Mouse (Mus musculus): ENCODE measurements at regions not wholly inside any gene's neighbourhood (a gene's known extent, or its start where the extent isn't known, plus 50 kb on each side); places are given as distances from the start of the nearest gene placed in this dataset.
A peak's percentile ranks its signal among the peaks of the same experiment; 100 is the strongest.

GRCm38 (mm10) chr1:45575131-45575530, 72.0 kb upstream of the Col5a2 start:
- H3K4me2 ChIP-seq (ENCODE audit: low read depth, low read length) = no peak overlapping the region
- 32% methylated on average over 3 of the region's 3 CpGs for WGBS
- no peak for ATAC-seq (ENCODE audit: low read depth)
- no peak overlapping the region for H3K27ac ChIP-seq (replicated peaks; ENCODE audit: low read depth, low read length)
- no peaks in the 10 kb centered on the region for H3K4me1 ChIP-seq (ENCODE audit: control insufficient read depth, insufficient read depth, low read length)
- H3K27me3 ChIP-seq (replicated peaks; ENCODE audit: control insufficient read depth, insufficient read depth, low read length) = no peaks in the 10 kb centered on the region
- no peak overlapping the region for H3K4me3 ChIP-seq (ENCODE audit: low read depth, low read length)
- no peak for DNase-seq (ENCODE audit: low spot score)
- no peaks in the 10 kb centered on the region for H3K36me3 ChIP-seq (ENCODE audit: control insufficient read depth, insufficient read depth, low read length)
- H3K9ac ChIP-seq (ENCODE audit: low read depth, low read length) = no peak overlapping the region
- H3K9me3 ChIP-seq (ENCODE audit: control insufficient read depth, low read length) = no peaks in the 10 kb centered on the region

DNA sequence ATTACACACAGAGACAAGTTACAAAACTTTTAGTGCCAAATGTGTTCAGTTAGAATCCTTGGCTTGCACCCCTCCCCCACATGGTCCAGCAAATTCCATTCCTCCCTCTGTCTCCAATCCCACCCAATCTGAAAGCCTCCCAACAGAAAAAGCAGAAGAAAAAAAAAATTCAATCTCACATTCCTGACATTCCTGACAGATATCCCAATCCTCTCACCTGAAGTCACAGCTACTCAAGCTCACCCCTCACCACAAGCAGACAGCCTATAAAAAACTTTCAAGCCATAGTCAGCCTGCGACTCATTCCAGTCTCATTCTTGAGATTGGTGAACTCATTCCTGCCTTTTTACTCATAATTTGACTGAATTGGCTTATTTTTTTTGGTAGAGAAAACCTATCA, 77.4 kb upstream of the Col5a2 start:
- no peaks in the 10 kb centered on the region for H3K4me1 ChIP-seq (ENCODE audit: control insufficient read depth, insufficient read depth, low read length)
- DNase-seq (ENCODE audit: low spot score) (no peak), ATAC-seq (ENCODE audit: low read depth) (no peak)
- no peaks in the 10 kb centered on the region for H3K36me3 ChIP-seq (ENCODE audit: control insufficient read depth, insufficient read depth, low read length)
- H3K4me3 ChIP-seq (ENCODE audit: low read depth, low read length) = no peak overlapping the region
- no peak overlapping the region for H3K27ac ChIP-seq (replicated peaks; ENCODE audit: low read depth, low read length)
- 59% methylated on average over 1 of the region's 1 CpGs for WGBS
- no peak overlapping the region for H3K9ac ChIP-seq (ENCODE audit: low read depth, low read length)
- no peak overlapping the region for H3K4me2 ChIP-seq (ENCODE audit: low read depth, low read length)
- no peaks in the 10 kb centered on the region for H3K27me3 ChIP-seq (replicated peaks; ENCODE audit: control insufficient read depth, insufficient read depth, low read length)
- H3K9me3 ChIP-seq (ENCODE audit: control insufficient read depth, low read length) = no peaks in the 10 kb centered on the region

GRCm38 (mm10) chr1:45587351-45588025, 84.4 kb upstream of the Col5a2 start:
- no peak overlapping the region for H3K27ac ChIP-seq (replicated peaks; ENCODE audit: low read depth, low read length)
- 73% methylated on average over 9 of the region's 9 CpGs for WGBS
- H3K4me3 ChIP-seq (ENCODE audit: low read depth, low read length) = no peak overlapping the region
- H3K27me3 ChIP-seq (replicated peaks; ENCODE audit: control insufficient read depth, insufficient read depth, low read length) = no peaks in the 10 kb centered on the region
- no peaks in the 10 kb centered on the region for H3K36me3 ChIP-seq (ENCODE audit: control insufficient read depth, insufficient read depth, low read length)
- DNase-seq (ENCODE audit: low spot score) = no peak
- no peak overlapping the region for H3K9ac ChIP-seq (ENCODE audit: low read depth, low read length)
- ATAC-seq (ENCODE audit: low read depth) = no peak
- no peak overlapping the region for H3K4me2 ChIP-seq (ENCODE audit: low read depth, low read length)
- H3K9me3 ChIP-seq (ENCODE audit: control insufficient read depth, low read length) = no peaks in the 10 kb centered on the region
- no peaks in the 10 kb centered on the region for H3K4me1 ChIP-seq (ENCODE audit: control insufficient read depth, insufficient read depth, low read length)

DNA sequence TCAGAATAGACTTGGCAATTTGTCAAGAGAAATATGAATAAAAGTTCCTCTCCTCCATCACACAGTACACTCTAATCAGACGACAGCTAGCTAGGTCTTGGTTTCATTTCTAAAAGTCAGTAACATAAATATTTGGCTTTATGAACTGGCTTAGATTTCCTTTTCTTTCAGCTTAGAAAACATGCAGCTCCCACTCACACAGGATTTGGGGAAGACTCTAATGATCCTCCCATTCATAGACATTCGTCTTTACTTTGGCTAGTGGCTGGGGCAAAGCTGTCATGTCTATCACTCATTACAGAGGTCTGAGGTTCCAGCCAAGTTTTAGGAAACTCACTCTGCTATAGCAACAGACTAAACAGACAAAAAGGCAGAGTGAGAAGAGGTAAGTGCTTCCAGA, 94.2 kb upstream of the Col5a2 start:
- 29% methylated on average over 2 of the region's 2 CpGs for WGBS
- Histone ChIP-seq H3K36me3 (ENCODE audit: control insufficient read depth, insufficient read depth, low read length) (no peaks in the 10 kb centered on the region), H3K9ac (ENCODE audit: low read depth, low read length) (no peak overlapping the region), H3K4me2 (ENCODE audit: low read depth, low read length) (no peak overlapping the region), H3K27ac (replicated peaks; ENCODE audit: low read depth, low read length) (peak overlapping the region; percentile 52), H3K27me3 (replicated peaks; ENCODE audit: control insufficient read depth, insufficient read depth, low read length) (no peaks in the 10 kb centered on the region), H3K9me3 (ENCODE audit: control insufficient read depth, low read length) (no peaks in the 10 kb centered on the region), H3K4me1 (ENCODE audit: control insufficient read depth, insufficient read depth, low read length) (peaks cover 12% of the 10 kb centered on the region), H3K4me3 (ENCODE audit: low read depth, low read length) (no peak overlapping the region)
- no peak; the same call in 1 of the 2 replicates for ATAC-seq (ENCODE audit: low read depth)
- peak; percentile 61 for DNase-seq (ENCODE audit: low spot score)

DNA sequence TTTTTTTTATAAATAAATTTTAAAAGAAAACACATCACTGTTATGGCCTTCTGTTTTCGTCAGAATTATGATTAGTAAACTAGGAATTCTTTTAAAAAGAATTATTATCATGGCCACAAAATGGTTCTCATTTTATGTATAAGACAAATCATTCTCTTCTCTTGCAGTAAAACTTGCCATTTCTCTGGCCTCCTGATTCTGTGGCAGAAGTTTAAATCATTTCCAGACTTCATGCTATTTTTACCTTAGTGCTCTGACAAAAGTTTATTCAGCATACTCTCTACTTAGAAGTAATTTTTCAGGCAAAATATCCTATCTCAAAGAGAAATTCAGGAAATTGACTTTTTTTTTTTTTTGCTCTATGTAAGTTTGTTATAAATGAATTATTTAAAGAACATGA, 96.3 kb upstream of the Col5a2 start:
- H3K9ac ChIP-seq (ENCODE audit: low read depth, low read length) = no peak overlapping the region
- no peaks in the 10 kb centered on the region for H3K27me3 ChIP-seq (replicated peaks; ENCODE audit: control insufficient read depth, insufficient read depth, low read length)
- peaks cover 12% of the 10 kb centered on the region for H3K4me1 ChIP-seq (ENCODE audit: control insufficient read depth, insufficient read depth, low read length)
- no peak for ATAC-seq (ENCODE audit: low read depth)
- H3K36me3 ChIP-seq (ENCODE audit: control insufficient read depth, insufficient read depth, low read length) = no peaks in the 10 kb centered on the region
- H3K4me3 ChIP-seq (ENCODE audit: low read depth, low read length) = no peak overlapping the region
- H3K9me3 ChIP-seq (ENCODE audit: control insufficient read depth, low read length) = no peaks in the 10 kb centered on the region
- WGBS = 30% methylated on average over 1 of the region's 1 CpGs
- peak overlapping the region; percentile 59 for H3K27ac ChIP-seq (replicated peaks; ENCODE audit: low read depth, low read length)
- DNase-seq (ENCODE audit: low spot score) = peak; percentile 59
- H3K4me2 ChIP-seq (ENCODE audit: low read depth, low read length) = no peak overlapping the region

DNA sequence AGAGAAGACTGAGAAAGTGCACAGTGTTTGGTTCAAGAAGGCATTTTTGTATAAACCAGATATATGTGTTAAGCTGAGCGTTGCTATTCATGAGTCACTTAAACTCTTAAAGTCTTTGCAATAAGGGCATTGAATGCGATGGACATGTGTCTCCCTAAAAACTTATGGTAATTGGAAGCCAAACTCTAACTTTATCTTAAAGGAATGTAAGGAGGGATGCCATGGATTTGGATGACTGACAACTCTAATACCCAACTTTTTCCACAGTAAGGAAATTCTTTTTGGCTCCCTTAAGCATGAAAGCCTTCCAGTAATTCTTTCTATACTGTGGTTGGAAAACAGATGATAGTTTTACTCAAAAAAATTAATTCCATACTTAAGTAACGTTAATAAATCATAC, 96.9 kb upstream of the Col5a2 start:
- 44% methylated on average over 3 of the region's 3 CpGs for WGBS
- no peaks in the 10 kb centered on the region for H3K9me3 ChIP-seq (ENCODE audit: control insufficient read depth, low read length)
- no peak for ATAC-seq (ENCODE audit: low read depth)
- no peak overlapping the region for H3K9ac ChIP-seq (ENCODE audit: low read depth, low read length)
- H3K4me1 ChIP-seq (ENCODE audit: control insufficient read depth, insufficient read depth, low read length) = peaks cover 12% of the 10 kb centered on the region
- DNase-seq (ENCODE audit: low spot score) = peak; percentile 69
- H3K27ac ChIP-seq (replicated peaks; ENCODE audit: low read depth, low read length) = peak overlapping the region; percentile 59
- no peaks in the 10 kb centered on the region for H3K27me3 ChIP-seq (replicated peaks; ENCODE audit: control insufficient read depth, insufficient read depth, low read length)
- no peaks in the 10 kb centered on the region for H3K36me3 ChIP-seq (ENCODE audit: control insufficient read depth, insufficient read depth, low read length)
- no peak overlapping the region for H3K4me3 ChIP-seq (ENCODE audit: low read depth, low read length)
- H3K4me2 ChIP-seq (ENCODE audit: low read depth, low read length) = no peak overlapping the region

- H3K9ac ChIP-seq (ENCODE audit: low read depth, low read length) = no peak overlapping the region
- no peak overlapping the region for H3K4me2 ChIP-seq (ENCODE audit: low read depth, low read length)
- ATAC-seq (ENCODE audit: low read depth) (no peak), DNase-seq (ENCODE audit: low spot score) (no peak)
- no peaks in the 10 kb centered on the region for H3K9me3 ChIP-seq (ENCODE audit: control insufficient read depth, low read length)
- no peaks in the 10 kb centered on the region for H3K27me3 ChIP-seq (replicated peaks; ENCODE audit: control insufficient read depth, insufficient read depth, low read length)
- H3K36me3 ChIP-seq (ENCODE audit: control insufficient read depth, insufficient read depth, low read length) = no peaks in the 10 kb centered on the region
- no peaks in the 10 kb centered on the region for H3K4me1 ChIP-seq (ENCODE audit: control insufficient read depth, insufficient read depth, low read length)
- no peak overlapping the region for H3K27ac ChIP-seq (replicated peaks; ENCODE audit: low read depth, low read length)
- no peak overlapping the region for H3K4me3 ChIP-seq (ENCODE audit: low read depth, low read length)
- WGBS = 51% methylated on average over 1 of the region's 1 CpGs
These were observed 102.5 kb upstream of the Col5a2 start for GRCm38 (mm10) chr1:45605571-45605970.

GRCm38 (mm10) chr1:45608316-45608715, 105.2 kb upstream of the Col5a2 start:
- DNase-seq (ENCODE audit: low spot score) (no peak), ATAC-seq (ENCODE audit: low read depth) (no peak)
- H3K9ac ChIP-seq (ENCODE audit: low read depth, low read length) = no peak overlapping the region
- no peaks in the 10 kb centered on the region for H3K27me3 ChIP-seq (replicated peaks; ENCODE audit: control insufficient read depth, insufficient read depth, low read length)
- no peak overlapping the region for H3K27ac ChIP-seq (replicated peaks; ENCODE audit: low read depth, low read length)
- H3K4me2 ChIP-seq (ENCODE audit: low read depth, low read length) = no peak overlapping the region
- H3K36me3 ChIP-seq (ENCODE audit: control insufficient read depth, insufficient read depth, low read length) = no peaks in the 10 kb centered on the region
- H3K4me1 ChIP-seq (ENCODE audit: control insufficient read depth, insufficient read depth, low read length) = no peaks in the 10 kb centered on the region
- no peak overlapping the region for H3K4me3 ChIP-seq (ENCODE audit: low read depth, low read length)
- no peaks in the 10 kb centered on the region for H3K9me3 ChIP-seq (ENCODE audit: control insufficient read depth, low read length)

DNA sequence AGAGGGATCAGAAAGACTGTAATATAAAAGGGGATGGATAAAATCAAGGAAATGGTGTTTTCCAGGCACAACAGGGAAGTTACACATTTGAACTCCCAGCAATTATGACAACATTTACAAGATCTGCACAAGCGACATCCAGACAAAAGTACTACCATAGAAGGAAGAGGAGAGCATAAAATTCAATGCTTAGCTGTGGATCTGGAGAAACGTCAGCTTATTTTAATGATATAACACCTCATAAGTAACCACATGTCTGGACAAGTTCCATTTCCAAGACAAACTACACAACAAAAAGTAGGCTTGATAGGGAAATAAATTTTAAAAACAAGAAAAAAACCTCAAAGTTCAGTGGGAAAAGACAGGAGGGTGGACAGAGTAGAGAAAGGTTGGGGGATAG, 115.9 kb upstream of the Col5a2 start:
- ATAC-seq (ENCODE audit: low read depth) (no peak), DNase-seq (ENCODE audit: low spot score) (no peak)
- H3K4me2 ChIP-seq (ENCODE audit: low read depth, low read length) = no peak overlapping the region
- no peaks in the 10 kb centered on the region for H3K9me3 ChIP-seq (ENCODE audit: control insufficient read depth, low read length)
- WGBS = 62% methylated on average over 2 of the region's 2 CpGs
- no peak overlapping the region for H3K9ac ChIP-seq (ENCODE audit: low read depth, low read length)
- no peak overlapping the region for H3K27ac ChIP-seq (replicated peaks; ENCODE audit: low read depth, low read length)
- H3K27me3 ChIP-seq (replicated peaks; ENCODE audit: control insufficient read depth, insufficient read depth, low read length) = no peaks in the 10 kb centered on the region
- H3K4me1 ChIP-seq (ENCODE audit: control insufficient read depth, insufficient read depth, low read length) = no peaks in the 10 kb centered on the region
- no peak overlapping the region for H3K4me3 ChIP-seq (ENCODE audit: low read depth, low read length)
- no peaks in the 10 kb centered on the region for H3K36me3 ChIP-seq (ENCODE audit: control insufficient read depth, insufficient read depth, low read length)
